Mouse (Mus musculus) MEL-GATA-1-ER (cell line): ENCODE data around the gene Depp1.

Source experiments
- DNase-seq: peaks from one replicate; pipeline ENCODE4 v3.0.0-alpha.2; 2012; ENCODE audit warnings: low read depth; ENCODE audit errors: extremely low read depth

Gene Depp1

GRCm38 (mm10) chr6:116647763-116648162, 2.6 kb upstream of the Depp1 start:
- no peak for DNase-seq

DNA sequence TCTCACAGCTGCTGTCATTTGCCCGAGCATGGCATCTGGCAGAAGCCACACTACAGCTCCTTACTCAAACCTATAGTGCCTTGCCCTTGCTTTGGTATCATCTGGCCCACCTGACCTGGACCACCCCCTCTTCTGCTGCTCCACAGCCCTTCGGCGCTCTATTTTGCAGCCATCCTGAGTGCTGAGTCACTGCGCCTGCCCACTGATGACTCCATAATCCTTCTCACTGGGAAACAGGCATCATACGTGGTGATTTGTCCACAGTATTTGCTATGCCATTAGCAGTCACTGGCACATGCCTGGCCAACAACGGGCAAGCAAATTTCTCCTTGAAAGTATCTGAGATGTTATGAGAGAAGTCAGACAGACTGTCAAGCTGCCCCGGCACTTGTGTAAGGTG, 598 bp upstream of the Depp1 start:
- DNase-seq, result no peak

GRCm38 (mm10) chr6:116651437-116652118, 1.2 kb downstream of the Depp1 start:
- DNase-seq, result no peak

DNA sequence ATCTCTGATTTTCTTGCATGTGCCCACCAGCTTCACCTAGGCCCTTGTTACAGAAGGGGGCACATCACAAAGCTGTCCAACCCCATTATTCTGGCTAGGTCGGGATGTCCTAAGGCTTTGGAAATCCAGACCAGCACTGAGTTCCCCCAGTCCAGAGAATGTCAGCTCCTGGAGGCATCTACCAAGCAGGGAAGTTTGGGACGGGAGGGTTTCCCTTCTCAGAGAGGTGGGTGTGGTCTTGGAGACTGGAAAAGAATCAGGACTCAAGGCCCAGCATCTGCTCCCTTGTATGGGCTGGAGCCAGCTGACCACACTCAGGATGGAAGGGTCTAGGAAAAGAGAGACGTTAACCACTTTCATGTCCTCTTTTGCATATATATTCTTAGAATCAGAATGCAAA, 2.8 kb downstream of the Depp1 start:
- DNase-seq, result no peak

DNA sequence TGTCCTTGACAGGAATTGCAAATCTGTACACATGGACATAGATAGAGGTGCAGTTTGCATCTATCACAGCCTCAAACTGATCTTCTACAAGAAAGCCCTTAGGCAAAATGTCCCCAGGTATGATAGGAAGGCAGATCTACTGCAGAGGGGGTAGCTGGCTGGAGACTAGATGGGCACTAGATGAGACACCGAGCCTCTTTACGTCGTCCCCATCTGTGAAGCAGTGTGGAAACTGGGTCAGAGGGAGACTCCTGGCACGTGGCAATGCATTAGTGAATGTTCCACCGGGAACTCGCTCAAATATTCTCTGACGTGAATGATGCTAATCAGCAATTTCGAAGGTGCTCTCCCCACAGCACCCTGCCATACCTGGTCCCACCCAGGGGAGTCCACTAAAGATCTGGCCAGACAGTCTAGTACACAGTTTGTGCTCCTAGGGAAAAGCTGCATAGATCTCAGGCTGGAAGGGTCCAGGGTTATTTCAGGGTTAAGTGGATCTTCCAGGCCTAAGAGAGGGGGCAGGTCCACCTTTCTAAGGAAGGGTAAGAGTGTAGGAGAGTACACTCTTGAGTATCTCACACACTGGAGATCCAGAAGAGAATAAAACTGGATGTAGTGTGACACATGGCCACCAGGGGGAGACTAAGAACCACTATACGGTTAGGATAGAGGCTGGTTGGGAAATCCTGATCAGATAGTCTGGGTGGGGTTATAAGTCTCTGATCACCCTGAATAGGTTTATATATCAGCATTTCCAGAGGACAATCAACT, 3.5 kb downstream of the Depp1 start:
- peak; percentile 5 for DNase-seq

- DNase-seq, result no peak
Observed at GRCm38 (mm10) chr6:116663364-116663763, 13.0 kb downstream of the Depp1 start.

- DNase-seq, result no peak
Observed at GRCm38 (mm10) chr6:116664031-116664430, 13.6 kb downstream of the Depp1 start.

GRCm38 (mm10) chr6:116664830-116665229, 14.4 kb downstream of the Depp1 start:
- no peak for DNase-seq

DNA sequence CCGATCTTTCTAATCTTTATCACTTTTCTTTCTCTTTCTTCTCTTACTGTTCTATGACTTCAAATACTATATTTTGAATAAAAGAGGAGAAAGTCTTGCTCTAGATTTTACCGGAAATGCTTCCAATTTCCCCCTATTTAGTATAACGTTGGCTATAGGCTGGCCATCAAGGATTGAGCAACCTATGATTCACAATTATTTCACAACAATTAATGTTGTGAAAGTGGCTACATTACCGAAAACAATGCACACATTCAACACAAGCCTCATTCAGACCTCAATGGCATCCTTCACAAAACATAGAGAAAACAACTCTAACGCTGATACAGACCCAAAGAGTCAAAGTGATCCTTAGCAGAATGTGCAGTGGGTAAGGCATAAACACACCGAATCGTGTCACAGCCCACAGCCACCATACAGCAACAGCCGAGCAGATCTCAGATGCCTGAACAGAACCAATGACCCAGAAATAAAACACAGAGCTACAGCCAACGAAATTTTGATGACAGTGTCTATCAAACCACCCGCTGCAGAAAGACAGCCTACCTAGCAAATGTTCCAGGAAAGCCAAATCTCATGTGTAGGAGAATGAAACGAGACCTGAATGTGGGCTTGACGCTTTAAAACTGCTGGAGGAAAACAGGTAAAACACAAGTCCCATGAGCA, 15.8 kb downstream of the Depp1 start:
- DNase-seq, result no peak

DNA sequence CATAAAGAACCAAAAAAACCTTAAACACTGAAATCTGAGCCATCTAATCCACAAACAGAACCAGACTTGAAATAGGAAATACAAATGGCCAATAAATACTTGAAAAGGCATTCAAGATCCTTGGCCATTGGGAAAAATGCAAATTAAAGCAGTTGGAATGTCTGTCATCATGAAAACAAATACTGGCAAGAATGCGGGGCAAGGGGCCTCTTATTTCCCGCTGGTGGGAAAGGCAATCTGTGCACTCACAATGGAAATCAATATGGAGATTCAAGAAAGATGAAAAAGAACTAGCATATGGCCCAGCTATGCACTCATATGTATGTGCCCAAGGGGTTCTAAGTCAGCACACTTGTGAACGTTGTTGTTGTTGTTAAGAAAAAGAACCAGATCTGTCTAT, 16.5 kb downstream of the Depp1 start:
- no peak for DNase-seq

GRCm38 (mm10) chr6:116667382-116667781, 17.0 kb downstream of the Depp1 start:
- no peak for DNase-seq

DNA sequence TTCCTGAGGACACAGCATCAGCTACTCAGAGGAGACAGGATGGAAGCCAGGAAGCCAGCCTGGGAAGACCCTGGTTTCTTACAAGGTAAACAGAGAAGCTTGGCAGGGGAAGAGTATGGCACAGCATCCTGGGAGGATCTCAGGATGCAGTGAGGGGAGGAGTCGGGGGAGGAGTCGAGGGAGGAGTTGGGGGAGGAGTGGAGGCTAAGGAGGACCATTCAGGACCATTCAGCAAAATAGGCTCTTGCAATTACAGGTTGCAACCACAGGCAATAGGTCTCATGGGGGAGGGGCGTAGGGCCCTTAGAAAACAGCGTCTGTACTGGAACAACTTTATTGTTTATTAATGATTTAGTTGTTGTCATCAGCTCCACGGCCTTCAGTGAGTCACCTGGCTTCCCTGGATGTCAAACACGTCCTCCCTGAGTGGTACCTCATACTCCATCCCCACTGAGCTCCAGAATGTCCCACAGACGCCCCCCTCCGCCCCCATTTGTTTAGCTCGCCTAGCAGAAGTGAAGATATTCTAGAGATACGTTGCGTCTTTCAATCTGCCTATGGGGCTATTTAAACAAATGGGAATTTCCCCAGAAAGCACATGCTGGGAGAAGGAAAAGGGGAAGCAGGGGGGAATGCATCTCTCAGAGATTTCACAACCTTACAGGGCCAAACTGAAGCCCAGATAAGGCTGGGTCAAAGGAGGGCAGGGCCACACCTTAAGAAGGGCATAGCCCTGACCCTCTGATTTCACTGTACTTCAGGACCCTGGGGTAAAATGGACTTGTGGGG, 18.5 kb downstream of the Depp1 start:
- DNase-seq, result no peak

GRCm38 (mm10) chr6:116670144-116670543, 19.7 kb downstream of the Depp1 start:
- DNase-seq, result no peak

GRCm38 (mm10) chr6:116671031-116671430, 20.6 kb downstream of the Depp1 start:
- DNase-seq, result no peak

GRCm38 (mm10) chr6:116671768-116672167, 21.4 kb downstream of the Depp1 start:
- no peak for DNase-seq

GRCm38 (mm10) chr6:116672349-116672748, 21.9 kb downstream of the Depp1 start:
- DNase-seq, result no peak

DNA sequence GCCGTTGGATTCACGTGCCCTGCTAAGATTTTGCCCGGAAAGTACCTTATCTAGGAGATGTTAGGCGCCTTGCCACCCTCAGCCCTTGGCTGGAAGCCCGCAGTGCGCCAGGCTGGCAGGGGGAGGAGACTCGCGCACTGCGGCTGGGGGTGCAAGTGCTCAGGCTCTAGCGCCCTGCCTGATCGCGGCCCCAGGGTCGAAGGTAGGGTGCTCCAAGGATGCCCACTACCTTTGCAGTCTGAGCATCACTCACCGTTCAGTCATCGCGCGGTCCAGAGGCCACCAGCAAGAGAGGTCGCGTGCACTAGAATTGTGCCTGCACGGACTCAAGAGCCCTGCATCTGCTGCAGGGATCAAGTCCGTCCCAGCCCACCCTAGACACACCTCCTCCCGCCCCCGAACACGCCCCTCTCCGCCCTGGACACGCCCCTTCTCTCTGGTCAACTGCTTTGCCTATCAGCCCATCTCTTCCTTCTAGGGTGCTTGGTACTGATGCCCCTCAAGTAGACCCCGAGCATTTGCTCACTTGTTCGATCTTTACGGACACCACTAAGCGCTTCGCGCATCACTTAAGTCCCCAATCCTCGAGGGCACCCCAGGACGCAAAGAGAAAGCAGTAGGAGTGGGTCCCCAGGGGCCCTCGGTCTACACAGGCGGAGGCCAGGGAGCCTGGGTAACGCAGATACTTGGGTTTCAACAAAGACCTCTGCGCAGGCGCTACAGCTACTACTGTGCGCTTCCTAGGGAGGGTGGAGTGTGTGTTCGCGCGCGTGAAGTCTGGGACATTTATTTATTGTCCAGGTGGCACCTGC, 23.3 kb downstream of the Depp1 start, which contains the start of gene Rassf4:
Gene Rassf4 (minus strand): TSS at position 482 of the 812 bp plus-strand sequence.
- peak; percentile 54 for DNase-seq

DNA sequence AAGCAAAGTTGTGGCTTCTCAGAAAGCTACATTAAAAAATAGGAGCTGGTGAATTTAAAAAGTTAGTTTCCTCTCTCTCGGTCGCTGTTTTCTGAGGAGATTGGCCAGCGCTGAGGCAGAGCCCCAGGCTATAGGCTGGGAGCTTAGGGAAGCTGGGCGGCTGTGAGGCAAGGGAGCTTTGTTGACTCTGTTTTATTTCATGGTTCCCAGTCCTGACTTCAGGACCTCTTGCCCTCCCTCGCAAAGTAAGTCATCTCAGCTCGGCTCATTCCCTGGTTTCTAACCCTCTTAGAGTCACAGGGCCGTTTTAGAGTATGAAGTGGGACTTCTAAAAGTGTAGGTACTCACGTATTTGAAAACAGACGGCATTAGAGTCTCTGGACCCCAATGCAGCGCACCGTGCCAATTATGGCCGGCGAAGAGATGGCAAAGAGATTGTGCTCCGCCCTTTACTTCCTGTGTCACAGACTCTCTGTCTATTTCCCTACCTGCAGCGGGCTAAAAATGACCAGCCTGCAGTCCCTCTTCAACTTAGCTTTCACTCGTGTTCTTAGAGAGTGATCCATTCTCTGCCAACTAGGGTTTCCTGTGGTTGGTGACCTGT, 24.0 kb downstream of the Depp1 start:
- DNase-seq, result no peak

DNA sequence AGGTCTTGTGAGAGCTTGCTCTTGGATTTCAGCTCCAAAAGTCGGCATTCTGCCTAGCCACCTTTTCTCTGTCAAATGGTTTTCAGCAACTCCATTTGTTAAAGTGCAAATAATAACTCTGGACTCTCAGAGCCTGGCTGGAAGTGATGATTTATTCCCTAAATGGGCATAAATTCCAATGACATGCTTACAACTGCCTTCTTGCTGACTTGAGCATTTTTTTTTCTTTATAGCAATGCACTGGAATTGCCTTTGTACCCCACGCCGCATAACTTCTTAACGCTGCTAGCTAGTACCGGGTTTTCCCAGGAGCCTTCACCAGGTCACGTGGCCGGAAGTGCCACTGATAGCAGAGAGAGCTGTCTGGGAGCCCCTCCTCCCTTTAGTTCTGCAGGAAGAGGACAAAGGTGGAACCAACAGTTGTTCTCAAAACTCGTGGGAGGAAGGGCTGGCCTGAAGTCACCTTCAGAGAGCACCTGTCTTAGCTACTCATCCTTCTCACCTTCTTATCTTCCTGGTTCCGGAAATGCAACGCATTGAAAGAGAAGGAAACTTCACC, 26.0 kb downstream of the Depp1 start:
- no peak for DNase-seq

DNA sequence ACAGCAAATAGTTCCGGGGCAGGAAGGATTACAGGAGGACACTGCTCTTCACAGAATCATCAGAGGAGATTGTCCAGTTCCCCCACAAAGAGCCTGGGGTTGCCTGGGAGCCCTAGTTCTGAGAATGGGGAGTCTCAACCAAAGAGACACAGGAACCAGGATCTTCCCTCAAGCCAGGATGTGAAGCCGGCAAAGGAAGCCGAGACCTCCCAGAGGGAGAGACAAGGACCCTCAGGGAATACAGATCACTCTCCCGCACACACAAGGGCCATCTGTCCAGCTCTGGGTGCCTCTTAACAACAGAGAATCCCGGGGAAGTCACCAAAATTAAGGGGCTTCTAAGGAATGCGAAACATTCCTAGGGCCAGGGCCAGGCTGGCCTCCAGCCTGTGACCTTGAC, 26.9 kb downstream of the Depp1 start:
- no peak for DNase-seq
